ENCODE assay signal across 16 mouse cellular contexts in the genomic region with DNA sequence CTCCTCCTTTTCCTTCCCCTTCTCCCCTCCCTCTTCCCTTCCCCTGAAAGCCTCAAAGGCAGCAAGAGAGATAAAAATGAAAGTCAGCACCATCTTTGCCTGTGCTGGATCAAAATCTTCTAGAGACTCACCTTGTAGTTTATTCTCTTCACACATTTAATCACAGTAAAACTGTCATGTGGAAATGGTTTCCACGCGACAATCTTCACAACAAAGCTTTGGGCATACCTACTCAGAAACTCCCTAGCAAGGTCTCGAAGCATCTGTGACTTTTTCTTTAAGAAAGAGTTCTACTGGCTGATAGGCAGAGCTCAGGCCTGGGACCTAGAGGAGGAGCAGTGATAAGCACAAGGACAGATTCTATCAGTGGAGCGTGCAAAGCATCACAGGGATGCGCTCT.
DNase-seq lines count a peak whose midpoint lies in the region; ATAC-seq and TF ChIP-seq lines count a peak whose summit lies in the region.
"Had no signal": no experiment of that assay in that cellular context is flagged by ENCODE, and none has a peak within 500 bp of the region (broad histone marks: within the 10 kb centered on the region; RNA-seq: fewer than 3 reads in every experiment).

No protein-coding gene starts in this region.

- no peak for TF ChIP-seq EP300 in liver, postnatal 0 days (IDR thresholded peaks at IDR 0.05; ENCODE audit: low read depth)

- ATAC-seq in megakaryocyte, adult 5-6 weeks (ENCODE audit: poor library complexity, severe bottlenecking): no peak
- no peak for ATAC-seq in liver, postnatal 0 days
- ATAC-seq: hindbrain, postnatal 0 days had no signal

- no peak for TF ChIP-seq CTCF in liver, postnatal 0 days (IDR thresholded peaks at IDR 0.05; ENCODE audit: low read depth)

- peak overlapping the region; percentile 30; the same call in 1 of the 2 replicates for H3K4me2 ChIP-seq in liver, postnatal 0 days (ENCODE audit: low read depth, low read length)
- H3K4me2 ChIP-seq: embryonic facial prominence, embryonic 13.5 days; forebrain, embryonic 12.5 days; midbrain, embryonic 12.5 days had no signal

- DNase-seq in CD4-positive, CD25-positive, alpha-beta regulatory T cell, adult 2 months (ENCODE audit: low read depth, low spot score): peak; percentile 70
- peak; percentile 65 for DNase-seq in T-cell, adult 2 months (ENCODE audit: low spot score)
- DNase-seq in liver, postnatal 0 days: no peak
- no peak for DNase-seq in lung, postnatal 36 days
- DNase-seq in right cerebral cortex, postnatal 14 days: no peak
- DNase-seq: adrenal gland, postnatal 25 days; cerebellum, adult 11 months; layer of hippocampus, adult 9-11 months; left cerebral cortex, postnatal 4 days; lung, adult 2 months had no signal

- peak overlapping the region; percentile 68 for H3K27ac ChIP-seq in liver, postnatal 0 days (ENCODE audit: low read depth)
- H3K27ac ChIP-seq: embryonic facial prominence, embryonic 13.5 days; forebrain, embryonic 12.5 days; hindbrain, postnatal 0 days; midbrain, embryonic 12.5 days had no signal

- WGBS in liver, postnatal 0 days (ENCODE audit: insufficient replicate concordance): 63% methylated on average over 5 of the region's 5 CpGs

- peak overlapping the region; percentile 57 for H3K4me3 ChIP-seq in megakaryocyte, embryonic 14.5 days (replicated peaks)
- H3K4me3 ChIP-seq in liver, postnatal 0 days (ENCODE audit: low read depth, low read length): peak overlapping the region; percentile 9; the same call in 1 of the 2 replicates
- H3K4me3 ChIP-seq: embryonic facial prominence, embryonic 13.5 days; forebrain, embryonic 12.5 days; midbrain, embryonic 12.5 days had no signal

- H3K27me3 ChIP-seq in megakaryocyte, embryonic 14.5 days (replicated peaks): no peaks in the 10 kb centered on the region
- H3K27me3 ChIP-seq in liver, postnatal 0 days (ENCODE audit: insufficient read depth, low read length): no peaks in the 10 kb centered on the region
- H3K27me3 ChIP-seq: embryonic facial prominence, embryonic 13.5 days; forebrain, embryonic 12.5 days; midbrain, embryonic 12.5 days had no signal

- H3K4me1 ChIP-seq in megakaryocyte, embryonic 14.5 days: peaks cover 97% of the 10 kb centered on the region
- H3K4me1 ChIP-seq in liver, postnatal 0 days (ENCODE audit: insufficient read depth): peaks cover 74% of the 10 kb centered on the region

- H3K36me3 ChIP-seq in megakaryocyte, embryonic 14.5 days (replicated peaks; ENCODE audit: low read length): peaks cover 31% of the 10 kb centered on the region
- H3K36me3 ChIP-seq in liver, postnatal 0 days (replicated peaks; ENCODE audit: insufficient read depth, low read length): no peaks in the 10 kb centered on the region
- H3K36me3 ChIP-seq: embryonic facial prominence, embryonic 13.5 days; forebrain, embryonic 12.5 days; midbrain, embryonic 12.5 days had no signal

- H3K9ac ChIP-seq in liver, postnatal 0 days (replicated peaks): no peak overlapping the region
- H3K9ac ChIP-seq: embryonic facial prominence, embryonic 13.5 days; forebrain, embryonic 12.5 days; midbrain, embryonic 12.5 days had no signal

- H3K9me3 ChIP-seq in megakaryocyte, embryonic 14.5 days: no peaks in the 10 kb centered on the region
- H3K9me3 ChIP-seq in liver, postnatal 0 days (ENCODE audit: low read length): no peaks in the 10 kb centered on the region
- H3K9me3 ChIP-seq: embryonic facial prominence, embryonic 13.5 days; forebrain, embryonic 12.5 days; midbrain, embryonic 12.5 days had no signal

Comparison
In these comparisons a context has a peak if more than half of its experiments do, and no peak if none do; other contexts are left out.
1. DNase-seq: peak in CD4-positive, CD25-positive, alpha-beta regulatory T cell, adult 2 months (single experiment) and T-cell, adult 2 months (single experiment); none in liver, postnatal 0 days (single experiment), lung, postnatal 36 days (single experiment) and right cerebral cortex, postnatal 14 days (single experiment).